Mouse (Mus musculus) hindbrain, postnatal 0 days (tissue): Measurements from ENCODE around the gene Habp2. TPM values are rescaled to one million over a fixed set of nuclear protein-coding genes. Genes with fewer than 3 reads are reported as not detected.

Experiments
- ATAC-seq: fragments of 200-750 bp; cut with Nextera tagmentation; 2 replicates; pipeline ENCODE4 v1.8.0; 2017; ENCODE audit warnings: mild to moderate bottlenecking, moderate TSS enrichment, moderate library complexity
- DNase-seq: peaks from one replicate; pipeline ENCODE4 v3.0.0-alpha.2; 2015; ENCODE audit warnings: low spot score
- H3K27ac ChIP-seq: fragments of 300-500 bp; sonication (generic); 2 replicates; pipeline ENCODE4 v1.5.1; 2014; ENCODE audit warnings: mild to moderate bottlenecking
- H3K27me3 ChIP-seq: fragments of 300-500 bp; sonication (generic); 2 replicates; pipeline ENCODE4 v1.6.1; 2014; ENCODE audit warnings: low read length, mixed read lengths; ENCODE audit not compliant: insufficient read depth
- H3K36me3 ChIP-seq: fragments of 300-500 bp; sonication (generic); 2 replicates; pipeline ENCODE4 v1.6.1; 2014; ENCODE audit warnings: low read length, mixed read lengths; ENCODE audit not compliant: insufficient read depth
- H3K4me1 ChIP-seq: fragments of 300-500 bp; sonication (generic); 2 replicates; pipeline ENCODE4 v1.6.1; 2014; ENCODE audit warnings: antibody characterized with exemption, low read length, mixed read lengths; ENCODE audit not compliant: insufficient read depth
- H3K4me2 ChIP-seq: fragments of 300-500 bp; sonication (generic); 2 replicates; pipeline ENCODE4 v1.6.1; 2014; ENCODE audit warnings: low read depth, mild to moderate bottlenecking, low read length, moderate library complexity, mixed read lengths
- H3K4me3 ChIP-seq: fragments of 300-500 bp; sonication (generic); 2 replicates; pipeline ENCODE4 v1.5.1; 2014; ENCODE audit warnings: low read length
- H3K9ac ChIP-seq: fragments of 300-500 bp; sonication (generic); replicated peaks from 2 replicates; pipeline ENCODE4 v1.6.1; 2014; ENCODE audit warnings: mild to moderate bottlenecking, low read length, moderate library complexity, mixed read lengths
- H3K9me3 ChIP-seq: fragments of 300-500 bp; sonication (generic); 2 replicates; pipeline ENCODE4 v1.6.1; 2016; ENCODE audit warnings: low read length, mixed read lengths
- CTCF ChIP-seq: IDR thresholded peaks from 2 replicates; pipeline ENCODE4 v1.5.1; 2016; ENCODE audit warnings: antibody characterized with exemption, control low read depth, low read depth
- WGBS: fragments of 180-500 bp; shearing (Covaris S2); extraction: QIAGEN DNeasy Blood & Tissue Kit; methylation state at CpG from one replicate; pipeline ENCODE4 v1.1.7; 2014; 5-methylcytosine and 5-hydroxymethylcytosine counted together
- polyA plus RNA-seq: library from polyadenylated mRNA; unstranded; fragments of >200 nt; fragmentation: Nextera tagmentation; extraction: Ambion mirVana; gene quantifications from 2 replicates; pipeline ENCODE4 v1.2.1, GENCODE M21; 2015
- total RNA-seq: library from RNA; depleted of rRNA; stranded (reverse); fragments of >200 nt; gene quantifications from 2 replicates; pipeline ENCODE4 v1.2.3, GENCODE M21; 2014

Habp2 gene
- total and polyA plus RNA-seq, 2 experiments from 2014 or later, result not detected

DNA sequence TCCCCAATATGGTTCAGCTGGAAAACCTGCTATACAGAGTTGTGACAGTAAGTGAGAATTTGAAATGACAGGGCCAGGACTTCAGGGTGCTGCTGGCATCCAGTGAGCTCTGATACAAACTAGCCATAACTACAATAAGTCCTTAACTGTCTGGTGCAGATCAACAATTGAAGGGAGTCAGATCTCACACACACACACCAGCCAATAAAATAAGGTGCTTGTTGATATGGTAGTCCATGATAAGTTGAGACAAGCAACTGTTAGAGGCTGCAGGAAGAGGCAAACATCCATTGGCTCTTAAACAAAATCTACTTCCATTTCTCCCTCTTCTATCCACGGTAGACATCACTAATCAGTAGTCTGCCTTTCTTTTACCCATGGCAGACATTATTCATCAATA is 30.7 kb upstream of the Habp2 start:
- no peaks in the 10 kb centered on the region for H3K4me1 ChIP-seq
- no peaks in the 10 kb centered on the region for H3K9me3 ChIP-seq
- no peak overlapping the region for H3K27ac ChIP-seq
- no peak overlapping the region for H3K4me2 ChIP-seq
- no peak overlapping the region for H3K4me3 ChIP-seq
- 38% methylated on average over 1 of the region's 1 CpGs for WGBS
- DNase-seq (no peak), ATAC-seq (no peak)
- no peak overlapping the region for H3K9ac ChIP-seq
- no peaks in the 10 kb centered on the region for H3K36me3 ChIP-seq
- H3K27me3 ChIP-seq, result no peaks in the 10 kb centered on the region
- TF ChIP-seq CTCF, result no peak

- no peaks in the 10 kb centered on the region for H3K27me3 ChIP-seq
- no peak for ATAC-seq
- H3K9me3 ChIP-seq, result no peaks in the 10 kb centered on the region
- no peak for DNase-seq
- no peaks in the 10 kb centered on the region for H3K4me1 ChIP-seq
- H3K27ac ChIP-seq, result no peak overlapping the region
- H3K36me3 ChIP-seq, result no peaks in the 10 kb centered on the region
- 71% methylated on average over 1 of the region's 1 CpGs for WGBS
- TF ChIP-seq CTCF, result no peak
- no peak overlapping the region for H3K4me2 ChIP-seq
- no peak overlapping the region for H3K9ac ChIP-seq
- no peak overlapping the region for H3K4me3 ChIP-seq
Observed at GRCm38 (mm10) chr19:56256741-56257140, 30.2 kb upstream of the Habp2 start.

DNA sequence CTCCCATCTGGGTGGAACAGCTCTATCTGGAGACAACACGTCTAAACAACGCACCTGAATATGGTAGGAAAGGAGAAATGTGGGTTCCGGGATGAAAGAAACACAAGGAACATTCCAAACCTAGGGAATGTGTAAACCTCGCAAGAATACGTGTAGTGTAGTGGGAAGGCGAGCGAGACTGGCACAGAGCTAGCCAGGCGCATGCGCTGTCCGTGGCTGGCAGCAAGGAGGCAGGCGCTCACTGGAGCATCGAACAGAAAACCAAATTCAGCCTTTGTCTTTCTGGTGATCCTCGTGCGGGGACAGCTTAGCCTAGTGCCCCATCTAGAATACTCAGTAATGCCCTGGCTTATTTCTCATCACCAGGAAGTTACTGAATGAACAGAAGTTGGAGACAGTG is 23.2 kb upstream of the Habp2 start:
- Histone ChIP-seq H3K9me3 (no peaks in the 10 kb centered on the region), H3K4me1 (no peaks in the 10 kb centered on the region), H3K36me3 (no peaks in the 10 kb centered on the region), H3K27ac (no peak overlapping the region), H3K4me3 (no peak overlapping the region), H3K9ac (no peak overlapping the region), H3K4me2 (no peak overlapping the region), H3K27me3 (no peaks in the 10 kb centered on the region)
- ATAC-seq, result no peak
- 82% methylated on average over 14 of the region's 14 CpGs for WGBS
- TF ChIP-seq CTCF, result no peak
- no peak for DNase-seq

- no peaks in the 10 kb centered on the region for H3K9me3 ChIP-seq
- TF ChIP-seq CTCF, result no peak
- H3K4me3 ChIP-seq, result no peak overlapping the region
- no peak overlapping the region for H3K4me2 ChIP-seq
- no peak overlapping the region for H3K27ac ChIP-seq
- H3K4me1 ChIP-seq, result no peaks in the 10 kb centered on the region
- H3K27me3 ChIP-seq, result no peaks in the 10 kb centered on the region
- no peak overlapping the region for H3K9ac ChIP-seq
- ATAC-seq, result no peak
- no peak for DNase-seq
- WGBS, result 59% methylated on average over 4 of the region's 4 CpGs
- H3K36me3 ChIP-seq, result no peaks in the 10 kb centered on the region
Observed at GRCm38 (mm10) chr19:56264175-56264574, 22.8 kb upstream of the Habp2 start.

DNA sequence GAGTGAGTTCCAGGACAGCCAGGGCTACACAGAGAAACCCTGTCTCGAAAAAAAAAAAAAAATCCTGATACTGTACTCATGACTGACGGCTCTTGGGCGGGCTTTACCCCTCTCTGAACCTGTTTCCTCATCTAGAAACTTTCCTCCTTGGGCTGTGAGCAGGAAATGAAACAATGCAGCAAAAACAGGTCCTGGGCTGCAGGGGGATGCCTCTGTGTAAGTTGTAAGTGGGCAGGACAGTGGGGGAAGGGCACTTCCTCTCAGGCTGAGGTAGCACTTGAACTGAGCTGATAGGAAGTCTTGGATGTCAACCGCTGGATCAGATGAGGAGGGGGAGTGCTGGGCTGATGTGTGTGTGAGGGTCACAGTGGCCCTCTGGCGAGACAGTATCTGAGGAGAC is 21.8 kb upstream of the Habp2 start:
- ATAC-seq, result no peak

GRCm38 (mm10) chr19:56272081-56272480 is 14.9 kb upstream of the Habp2 start:
- Histone ChIP-seq H3K9me3 (no peaks in the 10 kb centered on the region), H3K9ac (no peak overlapping the region), H3K4me2 (no peak overlapping the region), H3K36me3 (no peaks in the 10 kb centered on the region), H3K4me1 (no peaks in the 10 kb centered on the region), H3K4me3 (no peak overlapping the region), H3K27ac (no peak overlapping the region), H3K27me3 (no peaks in the 10 kb centered on the region)
- TF ChIP-seq CTCF, result no peak
- DNase-seq, result no peak
- ATAC-seq, result no peak
- WGBS, result 84% methylated on average over 8 of the region's 8 CpGs

More for the DNA sequence above, 21.8 kb upstream of the Habp2 start:
- DNase-seq, result no peak
- no peak overlapping the region for H3K27ac ChIP-seq
- WGBS, result 85% methylated on average over 5 of the region's 5 CpGs
- TF ChIP-seq CTCF, result no peak
- H3K9me3 ChIP-seq, result no peaks in the 10 kb centered on the region
- H3K4me2 ChIP-seq, result no peak overlapping the region
- H3K9ac ChIP-seq, result no peak overlapping the region
- no peaks in the 10 kb centered on the region for H3K36me3 ChIP-seq
- no peak overlapping the region for H3K4me3 ChIP-seq
- H3K4me1 ChIP-seq, result no peaks in the 10 kb centered on the region
- H3K27me3 ChIP-seq, result no peaks in the 10 kb centered on the region

DNA sequence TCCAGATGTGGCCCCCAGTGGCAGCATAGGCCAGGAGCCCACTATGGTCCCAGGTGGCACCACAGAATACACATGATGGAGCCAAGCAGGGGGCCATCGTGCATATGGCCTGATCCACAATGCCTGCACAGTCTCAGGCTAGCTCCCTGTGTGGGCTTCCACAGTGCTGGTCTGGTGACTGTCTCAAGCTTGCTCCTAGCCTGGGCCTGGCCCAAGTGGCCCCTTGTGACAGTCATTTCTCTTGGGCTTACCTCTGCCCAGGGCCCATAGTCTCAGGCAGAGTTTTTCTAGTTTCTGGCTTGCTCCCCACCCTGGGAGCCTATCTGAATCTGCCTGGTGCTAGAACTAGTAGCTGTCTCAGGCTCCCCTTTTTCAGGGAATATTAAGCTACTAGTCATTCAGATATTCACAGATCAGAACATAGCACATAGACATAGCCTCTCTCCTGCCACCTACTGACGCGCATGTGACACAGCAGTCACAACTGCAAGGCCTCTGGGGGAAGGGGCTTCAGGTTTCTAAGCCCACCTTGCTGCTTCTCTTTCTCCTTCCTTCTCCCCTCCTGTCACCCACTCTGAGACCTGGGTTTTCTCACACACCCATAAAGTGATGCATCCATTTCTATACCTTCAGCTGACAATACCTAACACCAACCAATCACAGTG is 9.7 kb upstream of the Habp2 start:
- no peak overlapping the region for H3K9ac ChIP-seq
- DNase-seq, result peak; percentile 25

More for the DNA sequence above, 9.7 kb upstream of the Habp2 start:
- 63% methylated on average over 3 of the region's 3 CpGs for WGBS
- no peak overlapping the region for H3K4me2 ChIP-seq
- peak; percentile 58 for TF ChIP-seq CTCF
- H3K27ac ChIP-seq, result no peak overlapping the region
- H3K9me3 ChIP-seq, result no peaks in the 10 kb centered on the region
- no peaks in the 10 kb centered on the region for H3K4me1 ChIP-seq
- H3K36me3 ChIP-seq, result no peaks in the 10 kb centered on the region
- no peak for ATAC-seq
- no peaks in the 10 kb centered on the region for H3K27me3 ChIP-seq
- H3K4me3 ChIP-seq, result no peak overlapping the region
